Mouse (Mus musculus): ENCODE measurements around the gene Ncoa5. TPM values are rescaled to one million over a fixed set of nuclear protein-coding genes. Genes with fewer than 3 reads are reported as not detected.

Gene Ncoa5
- polyA plus RNA-seq, 1 experiment from 2014 or later: 73.8 TPM

- Histone ChIP-seq H3K27ac (no peak overlapping the region), H3K27me3 (no peaks in the 10 kb centered on the region), H3K36me3 (peaks cover 95% of the 10 kb centered on the region), H3K9ac (no peak overlapping the region), H3K9me3 (no peaks in the 10 kb centered on the region), H3K4me1 (no peaks in the 10 kb centered on the region), H3K4me3 (no peak overlapping the region), H3K4me2 (no peak overlapping the region)
- ATAC-seq (ENCODE audit: borderline replicate concordance, extremely low read depth, low FRiP score, low TSS enrichment): no peak
- 90% methylated on average over 4 of the region's 4 CpGs for WGBS
Measured at GRCm38 (mm10) chr2:165006813-165007212, 27.9 kb downstream of the Ncoa5 start.

- H3K27me3 ChIP-seq: peaks cover under 1% of the 10 kb centered on the region; the same call in 1 of the 2 replicates
- no peaks in the 10 kb centered on the region for H3K9me3 ChIP-seq
- 83% methylated on average over 10 of the region's 10 CpGs for WGBS
- H3K36me3 ChIP-seq: peaks cover 94% of the 10 kb centered on the region
- H3K9ac ChIP-seq: no peak overlapping the region
- H3K4me3 ChIP-seq: no peak overlapping the region
- ATAC-seq (ENCODE audit: borderline replicate concordance, extremely low read depth, low FRiP score, low TSS enrichment): no peak
- H3K4me2 ChIP-seq: no peak overlapping the region
- H3K27ac ChIP-seq: no peak overlapping the region
- H3K4me1 ChIP-seq: no peaks in the 10 kb centered on the region
Measured at GRCm38 (mm10) chr2:165004237-165004636, 30.4 kb downstream of the Ncoa5 start.

- no peak for ATAC-seq (ENCODE audit: borderline replicate concordance, extremely low read depth, low FRiP score, low TSS enrichment)
- H3K9ac ChIP-seq: no peak overlapping the region
- peaks cover 8% of the 10 kb centered on the region for H3K4me1 ChIP-seq
- no peak overlapping the region for H3K4me3 ChIP-seq
- peaks cover 87% of the 10 kb centered on the region for H3K36me3 ChIP-seq
- 88% methylated on average over 3 of the region's 3 CpGs for WGBS
- H3K4me2 ChIP-seq: no peak overlapping the region
- no peak overlapping the region for H3K27ac ChIP-seq
- H3K9me3 ChIP-seq: no peaks in the 10 kb centered on the region
- peaks cover 12% of the 10 kb centered on the region for H3K27me3 ChIP-seq
Measured at GRCm38 (mm10) chr2:165003108-165003507, 31.6 kb downstream of the Ncoa5 start.

- Histone ChIP-seq H3K9ac (no peak overlapping the region), H3K4me1 (peaks cover 20% of the 10 kb centered on the region), H3K9me3 (no peaks in the 10 kb centered on the region), H3K4me2 (no peak overlapping the region), H3K27ac (no peak overlapping the region), H3K4me3 (no peak overlapping the region), H3K36me3 (peaks cover 76% of the 10 kb centered on the region), H3K27me3 (peaks cover 24% of the 10 kb centered on the region)
- WGBS: 94% methylated on average over 13 of the region's 13 CpGs
- ATAC-seq (ENCODE audit: borderline replicate concordance, extremely low read depth, low FRiP score, low TSS enrichment): no peak
Measured at GRCm38 (mm10) chr2:165001958-165002357, 32.7 kb downstream of the Ncoa5 start.

- Histone ChIP-seq H3K4me3 (peak overlapping the region; percentile 31), H3K9ac (peak overlapping the region; percentile 18; the same call in 1 of the 2 replicates), H3K27ac (no peak overlapping the region), H3K4me2 (peak overlapping the region; percentile 65), H3K9me3 (no peaks in the 10 kb centered on the region), H3K4me1 (peaks cover 20% of the 10 kb centered on the region), H3K36me3 (peaks cover 39% of the 10 kb centered on the region), H3K27me3 (peaks cover 41% of the 10 kb centered on the region)
- no peak for ATAC-seq (ENCODE audit: borderline replicate concordance, extremely low read depth, low FRiP score, low TSS enrichment)
- WGBS: 2% methylated on average over 47 of the region's 52 CpGs
Measured at GRCm38 (mm10) chr2:164997721-164998428, 36.8 kb downstream of the Ncoa5 start.

- H3K4me1 ChIP-seq: peaks cover 20% of the 10 kb centered on the region
- no peak for ATAC-seq (ENCODE audit: borderline replicate concordance, extremely low read depth, low FRiP score, low TSS enrichment)
- peaks cover 41% of the 10 kb centered on the region for H3K27me3 ChIP-seq
- H3K9ac ChIP-seq: 0 out of 2 replicates have a peak overlapping the region, but pooled peaks have one; percentile 18
- H3K27ac ChIP-seq: no peak overlapping the region
- WGBS: 8% methylated on average over 49 of the region's 49 CpGs
- no peaks in the 10 kb centered on the region for H3K9me3 ChIP-seq
- peak overlapping the region; percentile 31 for H3K4me3 ChIP-seq
- H3K4me2 ChIP-seq: peak overlapping the region; percentile 65
- peaks cover 31% of the 10 kb centered on the region for H3K36me3 ChIP-seq
Measured at GRCm38 (mm10) chr2:164996848-164997720, 37.6 kb downstream of the Ncoa5 start.

- no peak for ATAC-seq (ENCODE audit: borderline replicate concordance, extremely low read depth, low FRiP score, low TSS enrichment)
- no peaks in the 10 kb centered on the region for H3K9me3 ChIP-seq
- peaks cover 41% of the 10 kb centered on the region for H3K27me3 ChIP-seq
- no peak overlapping the region for H3K4me3 ChIP-seq
- peaks cover 20% of the 10 kb centered on the region for H3K36me3 ChIP-seq
- 75% methylated on average over 11 of the region's 11 CpGs for WGBS
- H3K9ac ChIP-seq: no peak overlapping the region
- H3K4me1 ChIP-seq: peaks cover 20% of the 10 kb centered on the region
- no peak overlapping the region for H3K27ac ChIP-seq
- H3K4me2 ChIP-seq: no peak overlapping the region
Measured at GRCm38 (mm10) chr2:164995976-164996375, 38.7 kb downstream of the Ncoa5 start.

- 49% methylated on average over 21 of the region's 21 CpGs for WGBS
- Histone ChIP-seq H3K36me3 (peaks cover 9% of the 10 kb centered on the region), H3K4me1 (peaks cover 20% of the 10 kb centered on the region), H3K27me3 (peaks cover 41% of the 10 kb centered on the region), H3K9ac (no peak overlapping the region), H3K4me3 (no peak overlapping the region), H3K4me2 (no peak overlapping the region), H3K27ac (no peak overlapping the region), H3K9me3 (no peaks in the 10 kb centered on the region)
- no peak for ATAC-seq (ENCODE audit: borderline replicate concordance, extremely low read depth, low FRiP score, low TSS enrichment)
Measured at GRCm38 (mm10) chr2:164994659-164995428, 39.8 kb downstream of the Ncoa5 start.

- WGBS: 81% methylated on average over 11 of the region's 11 CpGs
- H3K4me2 ChIP-seq: no peak overlapping the region
- peaks cover 3% of the 10 kb centered on the region; the same call in 1 of the 2 replicates for H3K36me3 ChIP-seq
- no peak overlapping the region for H3K9ac ChIP-seq
- H3K4me1 ChIP-seq: peaks cover 20% of the 10 kb centered on the region
- H3K27ac ChIP-seq: no peak overlapping the region
- peaks cover 40% of the 10 kb centered on the region for H3K27me3 ChIP-seq
- H3K4me3 ChIP-seq: no peak overlapping the region
- no peak for ATAC-seq (ENCODE audit: borderline replicate concordance, extremely low read depth, low FRiP score, low TSS enrichment)
- no peaks in the 10 kb centered on the region for H3K9me3 ChIP-seq
Measured at GRCm38 (mm10) chr2:164994156-164994555, 40.5 kb downstream of the Ncoa5 start.

- H3K9ac ChIP-seq: no peak overlapping the region
- no peak overlapping the region for H3K4me2 ChIP-seq
- 21% methylated on average over 10 of the region's 10 CpGs for WGBS
- no peak overlapping the region for H3K4me3 ChIP-seq
- no peak for ATAC-seq (ENCODE audit: borderline replicate concordance, extremely low read depth, low FRiP score, low TSS enrichment)
- no peaks in the 10 kb centered on the region for H3K36me3 ChIP-seq
- H3K27me3 ChIP-seq: peaks cover 16% of the 10 kb centered on the region
- no peak overlapping the region for H3K27ac ChIP-seq
- H3K9me3 ChIP-seq: no peaks in the 10 kb centered on the region
- no peaks in the 10 kb centered on the region for H3K4me1 ChIP-seq
Measured at GRCm38 (mm10) chr2:164991808-164992207, 42.9 kb downstream of the Ncoa5 start.

- Histone ChIP-seq H3K27me3 (peaks cover 9% of the 10 kb centered on the region), H3K36me3 (no peaks in the 10 kb centered on the region), H3K4me2 (no peak overlapping the region), H3K4me3 (no peak overlapping the region), H3K9me3 (no peaks in the 10 kb centered on the region), H3K4me1 (no peaks in the 10 kb centered on the region), H3K27ac (no peak overlapping the region), H3K9ac (no peak overlapping the region)
- ATAC-seq (ENCODE audit: borderline replicate concordance, extremely low read depth, low FRiP score, low TSS enrichment): no peak
- WGBS: 64% methylated on average over 3 of the region's 3 CpGs
Measured at GRCm38 (mm10) chr2:164991111-164991510, 43.6 kb downstream of the Ncoa5 start.
